Mouse (Mus musculus): ENCODE results near the gene Ctxn1.
A peak's percentile ranks its signal among the peaks of the same experiment; 100 is the strongest.

Ctxn1 gene

GRCm38 (mm10) chr8:4250306-4250970 lies 8.6 kb downstream of the Ctxn1 start:
- no peak for DNase-seq (ENCODE audit: low read depth, low spot score)

- DNase-seq (ENCODE audit: low read depth, low spot score): no peak
Measured at GRCm38 (mm10) chr8:4249213-4249612, 9.9 kb downstream of the Ctxn1 start.

GRCm38 (mm10) chr8:4247951-4248540 lies 11.0 kb downstream of the Ctxn1 start, which contains the start of gene Tgfbr3l:
Gene Tgfbr3l (plus strand): TSS chr8:4248214.
- DNase-seq (ENCODE audit: low read depth, low spot score): no peak

- no peak for DNase-seq (ENCODE audit: low read depth, low spot score)
Measured at GRCm38 (mm10) chr8:4247241-4247640, 11.8 kb downstream of the Ctxn1 start.

- DNase-seq (ENCODE audit: low read depth, low spot score): no peak
Measured at GRCm38 (mm10) chr8:4245737-4246136, 13.3 kb downstream of the Ctxn1 start.

GRCm38 (mm10) chr8:4245061-4245460 lies 14.0 kb downstream of the Ctxn1 start:
- DNase-seq (ENCODE audit: low read depth, low spot score): no peak

- DNase-seq (ENCODE audit: low read depth, low spot score): no peak
Measured at GRCm38 (mm10) chr8:4239193-4239890, 19.7 kb downstream of the Ctxn1 start.

- DNase-seq (ENCODE audit: low read depth, low spot score): peak; percentile 98
Measured at GRCm38 (mm10) chr8:4238434-4239192, 20.5 kb downstream of the Ctxn1 start, which contains the start of the genes Map2k7 and Gm49320. Gene Map2k7 (plus strand): TSS chr8:4238740. Gene Gm49320 (plus strand): TSS chr8:4238865.

- no peak for DNase-seq (ENCODE audit: low read depth, low spot score)
Measured at GRCm38 (mm10) chr8:4237814-4238433, 21.1 kb downstream of the Ctxn1 start.

- DNase-seq (ENCODE audit: low read depth, low spot score): no peak
Measured at GRCm38 (mm10) chr8:4230612-4231351, 28.3 kb downstream of the Ctxn1 start.

- DNase-seq (ENCODE audit: low read depth, low spot score): no peak
Measured at GRCm38 (mm10) chr8:4229784-4230183, 29.3 kb downstream of the Ctxn1 start.

- DNase-seq (ENCODE audit: low read depth, low spot score): no peak
Measured at GRCm38 (mm10) chr8:4227919-4228318, 31.2 kb downstream of the Ctxn1 start.

- DNase-seq (ENCODE audit: low read depth, low spot score): no peak
Measured at GRCm38 (mm10) chr8:4226739-4227347, 32.2 kb downstream of the Ctxn1 start, which contains the start of gene Lrrc8e. Gene Lrrc8e (plus strand): TSS chr8:4226827.

- no peak for DNase-seq (ENCODE audit: low read depth, low spot score)
Measured at GRCm38 (mm10) chr8:4226323-4226722, 32.8 kb downstream of the Ctxn1 start.

GRCm38 (mm10) chr8:4222059-4222458 lies 37.0 kb downstream of the Ctxn1 start:
- DNase-seq (ENCODE audit: low read depth, low spot score): no peak

- DNase-seq (ENCODE audit: low read depth, low spot score): no peak
Measured at GRCm38 (mm10) chr8:4219617-4220016, 39.5 kb downstream of the Ctxn1 start.

- no peak for DNase-seq (ENCODE audit: low read depth, low spot score)
Measured at GRCm38 (mm10) chr8:4216791-4217621, 42.1 kb downstream of the Ctxn1 start, which contains the start of gene Prr36. Gene Prr36 (minus strand): TSS chr8:4217459.

GRCm38 (mm10) chr8:4216296-4216695 lies 42.8 kb downstream of the Ctxn1 start:
- no peak for DNase-seq (ENCODE audit: low read depth, low spot score)
